Mouse (Mus musculus): Measurements from ENCODE around the gene Gm14399. TPM values are rescaled to one million over a fixed set of nuclear protein-coding genes. Genes with fewer than 3 reads are reported as not detected.

Gm14399 gene
- polyA plus RNA-seq (2017; shearing (Covaris generic)), result 5.3 TPM

GRCm38 (mm10) chr2:175141993-175142295 lies at the start of gene Gm14399:
Gm14399 (minus strand) TSS chr2:175142012.

DNA sequence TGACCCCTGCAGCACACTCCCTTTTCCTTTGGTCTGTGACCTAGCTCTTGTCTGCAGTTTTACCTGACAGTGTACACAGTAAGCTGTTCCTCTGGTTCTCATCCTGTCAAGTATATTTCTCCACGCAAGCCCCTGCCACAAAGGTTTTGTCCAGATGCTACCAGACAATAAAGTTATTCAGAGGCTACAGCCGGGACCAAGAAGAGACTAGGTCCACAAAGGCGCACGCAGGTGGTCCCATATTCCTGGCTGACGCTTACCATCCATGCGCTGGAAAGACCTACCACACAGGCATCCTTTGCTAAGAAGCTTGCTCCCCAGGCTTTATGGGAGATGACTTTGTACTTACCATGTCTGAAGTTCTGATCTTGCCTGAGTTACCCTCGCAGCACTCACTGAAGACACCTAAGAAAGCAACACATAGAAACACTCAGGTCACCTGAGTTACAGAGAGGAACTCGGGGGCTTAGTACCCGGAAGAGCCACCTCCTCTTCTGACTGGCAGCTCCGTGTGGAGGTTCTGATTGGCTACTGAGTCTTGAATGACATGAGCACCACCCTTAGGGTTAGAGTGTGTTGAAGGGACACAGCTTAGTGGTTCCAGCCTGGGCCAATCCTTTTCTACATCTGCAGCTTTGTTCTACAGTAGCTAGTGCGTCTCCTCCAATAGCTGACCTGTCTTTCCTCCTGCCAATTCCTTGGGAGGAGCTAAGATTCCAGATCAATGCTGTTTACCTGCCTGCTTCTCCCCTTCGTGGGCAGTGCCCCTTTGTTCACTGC lies 33.8 kb upstream of the Gm14399 start, which contains the start of gene Gm14443:
Gene Gm14443, minus strand, starts transcription at position 471 of the 780 bp plus-strand sequence.

Other genes with a start within 250 kb of the Gm14399 start
- gene Gm14444, start 131.8 kb downstream of the Gm14399 start, polyA plus RNA-seq (2017; shearing (Covaris generic)), result not detected
- gene Gm14393, start 74.2 kb downstream of the Gm14399 start, polyA plus RNA-seq (2017; shearing (Covaris generic)), result not detected
- gene Gm14443, start 33.9 kb upstream of the Gm14399 start, polyA plus RNA-seq (2017; shearing (Covaris generic)), result not detected
- gene Gm14391, start 64.9 kb upstream of the Gm14399 start, polyA plus RNA-seq (2017; shearing (Covaris generic)), result 2.5 TPM
- gene Gm14440, start 133.1 kb upstream of the Gm14399 start, polyA plus RNA-seq (2017; shearing (Covaris generic)), result 0.62 TPM
- 5.0 TPM for gene Gm4631, start 196.2 kb upstream of the Gm14399 start, polyA plus RNA-seq (2017; shearing (Covaris generic))
- 0.73 TPM for gene Zfp968, start 230.4 kb upstream of the Gm14399 start, polyA plus RNA-seq (2017; shearing (Covaris generic))

Measured in naive thymus-derived CD4-positive, alpha-beta T cell, adult 5 months (primary cell).